Mouse (Mus musculus) gastrocnemius, postnatal 14 days (tissue): Measurements from ENCODE around the gene Paxip1. TPM values are rescaled to one million over a fixed set of nuclear protein-coding genes. Genes with fewer than 3 reads are reported as not detected.

Experiments
- DNase-seq: peaks from one replicate; pipeline ENCODE4 v3.0.0; 2021; ENCODE audit warnings: mixed read lengths
- intact Hi-C: fragments of 180-260 bp; cut with DNase I; formaldehyde crosslinking; loops from one replicate; pipeline ENCODE4 v1.15.1; 2025; ENCODE audit warnings: low total_unique reads
- total RNA-seq, 2 experiments: library from RNA; stranded (reverse); gene quantifications; 2 replicates each; pipeline ENCODE4 v1.2.3; 2021

Gene Paxip1
- total RNA-seq, 2 experiments from 2014 or later: 9.1 to 14.3 TPM

- intact Hi-C loops: no loop called here
- DNase-seq: no peak
Measured at GRCm38 (mm10) chr5:27732288-27732868, 59.1 kb downstream of the Paxip1 start.

DNA sequence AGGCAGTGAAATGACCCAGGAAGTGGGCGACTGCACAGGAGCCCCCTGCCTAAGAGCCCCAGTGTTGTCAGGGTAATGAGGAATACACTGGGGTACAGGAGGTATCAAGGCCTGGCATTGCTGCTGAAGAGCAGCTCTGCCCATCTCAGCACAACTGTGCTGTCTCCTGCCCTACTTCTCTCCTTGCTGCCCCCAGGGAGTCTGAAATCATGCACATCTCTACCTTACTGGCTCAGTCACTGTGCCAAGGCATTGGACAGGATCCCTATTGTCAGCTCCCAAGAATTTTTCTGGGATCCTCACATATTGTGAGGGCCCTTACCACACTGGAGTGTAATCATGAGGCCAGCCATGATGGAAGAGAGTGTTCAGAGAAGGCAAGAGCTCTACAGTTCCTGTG lies 60.1 kb downstream of the Paxip1 start:
- no peak for DNase-seq
- intact Hi-C loops: no loop called here

- intact Hi-C loops: no loop called here
- DNase-seq: peak; percentile 18
Measured at GRCm38 (mm10) chr5:27730666-27731065, 60.8 kb downstream of the Paxip1 start.

GRCm38 (mm10) chr5:27724460-27724859 lies 67.0 kb downstream of the Paxip1 start:
- intact Hi-C loops: no loop called here
- DNase-seq: no peak

DNA sequence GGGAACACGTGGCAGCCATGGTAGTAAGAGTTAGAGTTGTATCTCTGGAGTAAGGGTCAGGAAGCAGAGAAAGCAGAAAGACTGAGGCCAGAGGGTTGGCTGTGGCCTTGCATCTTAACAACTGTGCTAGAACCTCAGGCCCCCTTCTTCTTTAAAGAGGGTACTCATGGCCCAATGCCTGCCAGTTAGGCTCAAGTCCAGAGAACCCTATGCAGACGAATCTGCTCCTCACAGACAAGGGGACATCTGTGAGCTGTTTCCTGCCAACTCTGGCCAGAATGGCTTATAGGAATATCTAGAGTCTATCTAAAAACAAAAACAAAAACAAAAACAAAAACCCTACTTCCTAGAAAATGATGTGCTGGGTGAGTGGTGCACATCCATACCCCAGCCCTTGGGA lies 72.2 kb downstream of the Paxip1 start:
- intact Hi-C loops: no loop called here
- DNase-seq: no peak

- no peak for DNase-seq
- intact Hi-C loops: no loop called here
Measured at GRCm38 (mm10) chr5:27717301-27717700, 74.2 kb downstream of the Paxip1 start.

DNA sequence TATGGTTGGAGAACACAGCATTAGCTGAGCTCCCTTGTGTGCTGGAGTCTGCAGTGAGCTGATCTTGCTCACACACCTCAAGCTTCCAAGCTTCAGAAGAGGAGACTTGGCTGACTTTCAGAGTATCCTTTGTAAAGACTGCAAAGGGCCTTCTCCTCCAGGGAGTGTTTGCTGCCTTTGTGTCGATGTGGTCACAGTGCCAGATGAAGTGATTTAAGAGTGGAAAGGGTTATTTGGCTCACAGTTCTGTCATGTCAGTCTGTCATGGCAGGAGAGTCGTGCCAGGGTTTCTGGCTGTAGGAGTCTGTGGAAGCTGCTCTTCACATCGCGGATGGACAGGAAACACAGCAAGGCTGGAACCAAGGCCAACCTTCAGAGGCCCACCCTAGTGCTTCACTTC lies 75.5 kb downstream of the Paxip1 start:
- intact Hi-C loops: no loop called here
- no peak for DNase-seq

- intact Hi-C loops: no loop called here
- DNase-seq: no peak
Measured at GRCm38 (mm10) chr5:27714356-27714755, 77.1 kb downstream of the Paxip1 start.

DNA sequence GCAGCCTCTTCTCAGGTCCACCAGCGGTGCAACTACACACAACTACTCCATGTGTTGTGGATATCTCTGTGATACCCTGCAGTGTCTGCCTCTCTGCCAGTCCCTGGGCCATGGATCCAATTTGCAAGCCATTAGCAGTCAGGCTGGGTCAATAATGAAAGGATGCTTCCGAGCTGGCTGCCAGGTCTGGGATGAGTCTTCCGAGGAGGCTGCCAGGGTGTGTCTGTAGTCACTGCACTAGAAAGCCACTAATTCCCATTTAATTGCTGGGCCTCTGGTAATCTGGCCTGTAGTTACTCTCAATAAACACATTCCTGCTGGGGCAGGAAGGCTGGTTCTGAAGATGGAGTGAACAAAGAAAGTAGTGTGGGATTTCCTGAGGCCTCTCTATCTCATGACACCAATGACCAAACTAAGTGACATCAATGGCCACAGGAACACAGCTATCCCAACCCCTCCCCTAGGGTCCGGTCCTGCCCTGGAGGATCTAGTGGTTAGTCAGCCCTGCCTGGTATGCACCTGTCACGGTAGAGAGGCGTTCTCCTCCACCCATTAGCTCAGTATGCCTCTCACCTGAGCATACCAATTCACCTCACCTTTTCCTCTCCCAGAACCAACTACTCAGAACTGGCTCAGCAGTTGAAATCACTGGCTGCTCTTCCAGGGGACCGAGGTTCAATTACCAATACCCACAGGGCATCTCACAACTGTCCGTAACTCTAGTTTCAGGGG lies 79.9 kb downstream of the Paxip1 start:
- no peak for DNase-seq
- intact Hi-C loops: no loop called here

DNA sequence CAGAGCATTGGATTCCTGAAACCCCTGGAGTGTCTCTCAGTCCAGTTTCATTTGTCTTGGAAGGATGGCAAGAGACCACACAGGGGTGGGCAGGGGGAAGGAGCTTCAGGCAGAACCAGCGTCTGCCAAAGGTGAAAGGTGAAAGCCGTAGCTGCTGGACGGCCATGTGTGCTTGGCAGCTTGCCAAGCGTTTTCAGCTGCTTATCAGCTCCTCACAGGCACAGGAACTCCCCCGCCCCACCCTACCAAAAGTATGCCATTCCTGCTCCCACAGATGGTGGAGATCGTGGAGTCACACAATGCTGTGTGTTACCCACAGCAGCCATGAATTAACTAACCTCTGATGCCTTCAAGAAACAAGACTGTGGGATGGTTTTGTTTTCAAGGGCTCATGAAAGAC lies 83.3 kb downstream of the Paxip1 start:
- intact Hi-C loops: no loop called here
- DNase-seq: no peak

DNA sequence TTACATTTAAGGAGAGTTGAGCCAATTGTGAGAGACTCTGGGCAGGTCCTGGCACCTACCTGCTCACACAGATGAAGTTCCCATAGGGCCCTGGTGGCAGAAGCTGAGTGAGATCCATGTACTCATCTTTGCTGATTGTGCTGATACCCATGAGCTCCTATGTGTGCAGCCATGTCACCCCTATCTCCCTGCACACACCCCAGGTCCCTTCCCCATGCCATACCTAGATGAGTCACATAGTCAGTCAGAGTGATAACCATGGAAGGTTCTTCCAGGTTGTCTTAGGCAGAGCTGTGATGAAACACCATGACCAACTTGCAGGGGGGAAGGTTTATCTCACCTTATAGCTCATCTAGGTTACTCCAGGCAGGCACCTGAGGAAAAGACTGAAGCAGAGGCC lies 84.2 kb downstream of the Paxip1 start:
- intact Hi-C loops: no loop called here
- no peak for DNase-seq

DNA sequence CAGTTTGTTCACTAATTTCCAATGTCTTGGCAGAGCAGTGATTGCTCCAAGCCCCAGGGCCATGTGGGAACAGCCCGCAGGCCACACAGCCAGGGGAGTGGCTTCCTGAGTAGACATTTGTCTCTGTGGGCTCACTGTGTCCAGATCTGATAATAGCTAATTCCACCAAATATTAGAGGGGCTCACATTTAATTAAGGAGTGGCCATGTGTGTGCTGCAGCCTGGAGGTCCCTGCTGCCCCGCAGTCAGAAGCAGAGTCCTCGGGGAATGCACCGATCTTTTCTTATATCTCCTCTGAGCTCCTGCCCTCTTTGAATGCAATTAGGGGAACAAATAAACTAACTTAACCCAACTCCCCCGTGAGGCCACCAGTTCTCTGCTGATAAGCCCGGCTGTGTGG lies 84.9 kb downstream of the Paxip1 start:
- DNase-seq: no peak
- intact Hi-C loops: no loop called here

DNA sequence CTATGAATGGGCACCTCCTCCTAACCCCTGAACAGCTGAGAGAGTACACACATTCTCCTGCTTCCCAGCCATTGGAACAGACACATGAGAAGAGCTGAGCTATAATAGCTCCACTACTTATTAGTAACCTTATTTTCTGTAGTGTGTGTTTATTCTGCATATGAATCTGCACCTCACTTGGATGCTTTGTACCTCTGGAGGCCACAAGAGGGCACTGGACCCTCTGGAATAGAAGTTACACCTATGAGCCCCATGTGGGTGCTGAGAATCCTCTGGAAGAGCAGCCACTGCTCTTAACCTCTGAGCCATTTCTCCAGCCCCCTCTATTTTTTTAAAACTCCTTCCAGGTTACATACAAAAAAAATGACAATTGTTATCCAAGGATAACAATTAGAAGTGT lies 86.5 kb downstream of the Paxip1 start:
- no peak for DNase-seq
- intact Hi-C loops: no loop called here

DNA sequence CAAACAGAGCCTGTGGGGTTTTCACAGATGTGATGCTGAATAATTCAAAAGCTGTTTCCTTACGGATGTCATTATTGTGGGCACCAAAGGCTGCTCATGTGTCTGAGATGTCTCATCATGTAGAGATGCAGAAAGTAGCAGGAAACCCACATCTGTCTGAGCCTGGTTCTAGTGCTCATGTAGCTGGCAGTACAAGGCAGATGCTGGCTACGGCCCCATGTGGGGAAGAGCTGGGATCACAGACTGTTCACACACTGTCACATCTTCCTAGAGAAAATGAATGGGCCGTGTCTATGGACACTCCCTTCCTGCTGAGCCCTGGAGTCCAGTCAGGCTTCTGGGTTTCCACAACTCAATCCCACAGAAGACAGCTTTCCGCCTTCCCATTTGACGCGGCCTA lies 89.0 kb downstream of the Paxip1 start:
- no peak for DNase-seq
- intact Hi-C loops: no loop called here

Other genes with a start within 250 kb of the Paxip1 start
- gene Htr5a, start 50.5 kb upstream of the Paxip1 start, total RNA-seq: not detected